Mouse (Mus musculus): ENCODE measurements at regions not wholly inside any gene's neighbourhood (a gene's known extent, or its start where the extent isn't known, plus 50 kb on each side); places are given as distances from the start of the nearest gene placed in this dataset.

DNA sequence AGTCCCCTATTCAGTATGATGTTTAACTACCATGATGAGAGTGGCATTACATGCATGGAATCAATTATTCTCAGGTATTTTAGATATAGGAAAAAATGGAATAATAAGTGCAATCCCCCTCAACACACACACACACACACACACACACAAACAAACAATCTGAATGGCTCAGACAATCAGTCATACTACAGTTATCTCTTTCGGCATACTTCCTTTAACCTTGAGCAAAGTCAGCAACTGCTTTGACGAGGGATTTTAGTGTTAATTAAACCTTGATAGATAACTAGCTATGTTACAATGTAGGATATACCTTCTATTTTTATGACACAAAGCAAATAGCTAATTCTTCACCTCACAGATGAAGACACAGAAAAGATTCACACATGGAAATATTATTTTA is 312.1 kb downstream of the Tex13c3 start:
- Histone ChIP-seq H3K4me1 (ENCODE audit: control insufficient read depth in 2 of 2, insufficient read depth in 2 of 2, low read length in 2 of 2) (peaks cover 0 to 2% of the 10 kb centered on the region in 2 experiments; a peak in 1 of 4 replicates), H3K36me3 (ENCODE audit: control insufficient read depth, insufficient read depth, low read length) (no peaks in the 10 kb centered on the region), H3K9me3 (ENCODE audit: control insufficient read depth, low read length) (no peaks in the 10 kb centered on the region), H3K4me2 (ENCODE audit: low read length) (no peak overlapping the region), H3K27me3 (ENCODE audit: control insufficient read depth, insufficient read depth, low read length) (no peaks in the 10 kb centered on the region), H3K27ac (replicated peaks in 1 of 2; ENCODE audit: control insufficient read depth in 1 of 2, insufficient read depth in 1 of 2, low read depth in 2 of 2, low read length in 2 of 2) (no peak overlapping the region), H3K9ac (ENCODE audit: low read length) (no peak overlapping the region), H3K4me3 (ENCODE audit: control insufficient read depth in 1 of 2, insufficient read depth in 1 of 2, low read depth in 1 of 2, low read length in 2 of 2) (no peak overlapping the region)
- 55% methylated on average over 2 of the region's 2 CpGs for WGBS
- no peak for ATAC-seq (ENCODE audit: insufficient number of reproducible peaks, insufficient read depth, low FRiP score, low read depth)

DNA sequence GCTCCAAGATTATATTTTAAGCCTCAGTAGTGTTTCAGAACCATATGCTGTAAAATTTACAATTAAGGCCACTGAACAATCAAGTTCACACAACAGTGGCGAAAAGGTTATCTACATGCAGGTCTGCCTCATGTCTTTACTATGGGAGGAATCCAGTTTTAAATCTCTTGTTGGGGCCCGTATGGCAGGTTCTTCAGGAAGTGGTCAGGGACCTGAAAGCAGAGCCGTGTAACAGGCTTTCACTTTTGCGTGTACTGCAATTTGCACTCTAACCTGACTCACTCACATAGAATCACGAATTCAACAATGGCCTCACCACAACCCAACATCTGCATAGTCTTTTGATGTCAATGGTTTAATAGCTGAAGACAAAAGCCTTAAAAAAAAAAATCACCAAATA is 312.6 kb downstream of the Tex13c3 start:
- WGBS = 75% methylated on average over 5 of the region's 5 CpGs
- Histone ChIP-seq H3K4me2 (ENCODE audit: low read length) (no peak overlapping the region), H3K27me3 (ENCODE audit: control insufficient read depth, insufficient read depth, low read length) (no peaks in the 10 kb centered on the region), H3K9ac (ENCODE audit: low read length) (no peak overlapping the region), H3K4me1 (ENCODE audit: control insufficient read depth in 2 of 2, insufficient read depth in 2 of 2, low read length in 2 of 2) (peaks cover 0 to 2% of the 10 kb centered on the region in 2 experiments; a peak in 1 of 4 replicates), H3K36me3 (ENCODE audit: control insufficient read depth, insufficient read depth, low read length) (no peaks in the 10 kb centered on the region), H3K9me3 (ENCODE audit: control insufficient read depth, low read length) (no peaks in the 10 kb centered on the region), H3K4me3 (ENCODE audit: control insufficient read depth in 1 of 2, insufficient read depth in 1 of 2, low read depth in 1 of 2, low read length in 2 of 2) (no peak overlapping the region), H3K27ac (replicated peaks in 1 of 2; ENCODE audit: control insufficient read depth in 1 of 2, insufficient read depth in 1 of 2, low read depth in 2 of 2, low read length in 2 of 2) (no peak overlapping the region)
- no peak for ATAC-seq (ENCODE audit: insufficient number of reproducible peaks, insufficient read depth, low FRiP score, low read depth)

DNA sequence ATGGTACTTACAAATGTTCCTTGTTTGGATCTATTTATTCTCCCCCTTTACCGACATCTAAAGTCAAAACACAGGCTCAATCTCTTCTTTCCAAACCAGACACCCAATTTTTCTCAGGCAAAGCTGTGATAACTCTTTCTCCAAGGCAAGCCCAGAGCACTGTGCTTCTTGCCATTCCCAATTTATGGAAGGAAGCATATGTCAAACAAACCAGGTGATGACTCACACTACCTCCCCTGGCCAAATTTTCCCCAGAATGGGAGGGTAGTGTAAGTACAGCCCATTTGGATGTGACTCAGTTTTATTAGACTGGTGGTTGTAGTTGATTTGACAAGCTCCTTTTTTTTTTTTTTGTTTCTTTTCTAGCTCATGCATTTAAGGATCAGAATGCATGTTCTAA is 313.0 kb downstream of the Tex13c3 start:
- Histone ChIP-seq H3K9ac (ENCODE audit: low read length) (no peak overlapping the region), H3K27me3 (ENCODE audit: control insufficient read depth, insufficient read depth, low read length) (no peaks in the 10 kb centered on the region), H3K36me3 (ENCODE audit: control insufficient read depth, insufficient read depth, low read length) (no peaks in the 10 kb centered on the region), H3K4me3 (ENCODE audit: control insufficient read depth in 1 of 2, insufficient read depth in 1 of 2, low read depth in 1 of 2, low read length in 2 of 2) (no peak overlapping the region), H3K4me1 (ENCODE audit: control insufficient read depth in 2 of 2, insufficient read depth in 2 of 2, low read length in 2 of 2) (peaks cover 0 to 2% of the 10 kb centered on the region in 2 experiments; a peak in 1 of 4 replicates), H3K27ac (replicated peaks in 1 of 2; ENCODE audit: control insufficient read depth in 1 of 2, insufficient read depth in 1 of 2, low read depth in 2 of 2, low read length in 2 of 2) (no peak overlapping the region), H3K4me2 (ENCODE audit: low read length) (no peak overlapping the region), H3K9me3 (ENCODE audit: control insufficient read depth, low read length) (no peaks in the 10 kb centered on the region)
- no peak for ATAC-seq (ENCODE audit: insufficient number of reproducible peaks, insufficient read depth, low FRiP score, low read depth)
- WGBS = 60% methylated on average over 1 of the region's 1 CpGs

DNA sequence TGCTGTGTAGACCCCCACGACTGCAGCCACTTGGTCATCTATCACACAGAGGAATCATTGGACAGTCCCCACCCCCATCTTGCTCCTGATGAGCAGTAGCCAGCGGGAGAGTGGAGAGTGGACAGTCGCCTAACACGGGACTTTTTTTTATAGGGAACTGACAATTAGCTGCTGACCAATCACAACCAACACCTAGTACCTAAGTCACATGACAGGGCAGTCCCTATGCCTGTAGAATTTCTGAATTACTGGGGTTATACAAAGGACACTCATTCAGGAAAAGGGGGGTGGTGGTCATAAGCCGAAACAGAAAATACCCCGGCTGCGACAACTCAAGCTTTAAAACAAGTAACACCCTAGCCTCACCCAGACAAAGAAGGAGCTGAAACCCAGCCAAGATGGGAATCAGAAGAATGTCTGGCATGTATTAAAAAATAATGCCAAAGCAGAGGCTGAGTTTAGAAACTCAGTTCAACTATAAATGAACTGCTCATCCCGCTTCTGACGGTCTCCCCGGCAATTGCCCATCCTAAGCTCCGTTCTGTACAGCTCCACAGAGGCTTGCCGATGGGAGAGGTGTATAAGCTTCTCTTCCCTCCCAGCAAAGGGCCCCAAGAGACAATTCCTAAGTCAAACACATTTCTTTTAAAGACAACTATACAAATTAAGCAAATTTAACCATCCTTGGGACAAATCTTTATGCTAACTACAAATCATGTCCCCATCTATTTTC is 313.8 kb downstream of the Tex13c3 start:
- H3K36me3 ChIP-seq (ENCODE audit: control insufficient read depth, insufficient read depth, low read length) = no peaks in the 10 kb centered on the region
- no peak for ATAC-seq (ENCODE audit: insufficient number of reproducible peaks, insufficient read depth, low FRiP score, low read depth)
- H3K4me3 ChIP-seq (ENCODE audit: control insufficient read depth in 1 of 2, insufficient read depth in 1 of 2, low read depth in 1 of 2, low read length in 2 of 2) = peak overlapping the region in 1 of 2 experiments; percentile 14; a peak in 2 of 4 replicates
- no peaks in the 10 kb centered on the region for H3K27me3 ChIP-seq (ENCODE audit: control insufficient read depth, insufficient read depth, low read length)
- H3K4me1 ChIP-seq (ENCODE audit: control insufficient read depth in 2 of 2, insufficient read depth in 2 of 2, low read length in 2 of 2) = peaks cover 0 to 2% of the 10 kb centered on the region in 2 experiments; a peak in 1 of 4 replicates
- 0 out of 2 replicates have a peak overlapping the region, but pooled peaks have one; percentile 8 for H3K9ac ChIP-seq (ENCODE audit: low read length)
- WGBS = 55% methylated on average over 12 of the region's 12 CpGs
- H3K4me2 ChIP-seq (ENCODE audit: low read length) = peak overlapping the region; percentile 50
- H3K9me3 ChIP-seq (ENCODE audit: control insufficient read depth, low read length) = no peaks in the 10 kb centered on the region
- no peak overlapping the region for H3K27ac ChIP-seq (replicated peaks in 1 of 2; ENCODE audit: control insufficient read depth in 1 of 2, insufficient read depth in 1 of 2, low read depth in 2 of 2, low read length in 2 of 2)

DNA sequence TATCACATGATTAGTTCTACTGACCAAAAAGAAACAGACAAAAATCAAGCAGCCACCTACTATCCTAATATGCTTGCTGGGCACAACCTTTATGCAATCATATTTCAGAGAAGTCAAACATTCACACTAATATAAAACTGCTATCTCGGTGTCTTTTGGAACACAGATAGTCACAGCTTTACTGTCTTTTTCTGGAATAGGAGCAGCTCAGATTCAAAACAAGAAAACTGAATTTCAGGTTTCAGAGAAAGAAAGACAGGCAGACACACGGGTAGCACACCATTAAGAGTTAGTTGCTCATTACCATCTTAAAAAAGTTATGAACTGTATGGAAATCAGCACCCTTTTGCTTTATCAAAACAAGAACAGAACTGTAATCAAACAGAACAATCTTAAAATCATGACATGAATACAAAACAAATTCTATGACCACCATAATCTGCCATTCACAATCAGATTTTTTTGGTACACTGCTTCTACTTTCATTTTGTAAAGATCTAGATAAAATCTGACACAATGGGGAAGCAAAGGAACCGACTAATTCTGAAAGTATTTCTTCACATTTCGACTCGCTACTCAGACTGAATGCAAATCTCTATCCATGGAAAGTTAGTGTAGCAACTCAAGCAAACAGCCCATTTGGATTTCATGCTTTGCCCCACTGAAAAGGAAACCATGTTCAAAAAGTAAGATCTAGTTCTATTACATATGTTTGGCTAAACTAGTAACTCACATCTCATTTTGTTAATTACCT is 315.1 kb downstream of the Tex13c3 start:
- no peak for ATAC-seq (ENCODE audit: insufficient number of reproducible peaks, insufficient read depth, low FRiP score, low read depth)

DNA sequence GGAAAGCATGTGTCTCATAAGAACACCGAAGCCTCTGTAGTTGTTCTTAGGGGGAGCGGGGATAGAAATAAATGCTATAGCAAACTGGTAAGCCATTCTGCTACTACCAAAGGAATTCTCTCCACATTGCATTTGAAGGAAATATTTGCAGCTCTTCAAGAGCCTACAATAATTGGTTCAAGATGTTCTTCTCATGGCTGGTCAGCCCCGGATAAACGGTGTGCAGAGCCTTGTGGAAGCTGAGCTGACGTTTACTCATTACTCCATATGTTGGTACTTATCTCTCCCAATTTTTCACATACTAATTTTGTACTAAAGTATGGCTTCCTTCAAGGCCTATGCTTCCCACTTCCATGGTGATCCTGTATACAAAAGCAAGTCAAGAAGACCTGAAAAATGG is 317.0 kb downstream of the Tex13c3 start:
- H3K9me3 ChIP-seq (ENCODE audit: control insufficient read depth, low read length) = no peaks in the 10 kb centered on the region
- ATAC-seq (ENCODE audit: insufficient number of reproducible peaks, insufficient read depth, low FRiP score, low read depth) = no peak
- peaks cover 0 to 2% of the 10 kb centered on the region in 2 experiments; a peak in 1 of 4 replicates for H3K4me1 ChIP-seq (ENCODE audit: control insufficient read depth in 2 of 2, insufficient read depth in 2 of 2, low read length in 2 of 2)
- no peak overlapping the region for H3K4me3 ChIP-seq (ENCODE audit: control insufficient read depth in 1 of 2, insufficient read depth in 1 of 2, low read depth in 1 of 2, low read length in 2 of 2)
- H3K27me3 ChIP-seq (ENCODE audit: control insufficient read depth, insufficient read depth, low read length) = no peaks in the 10 kb centered on the region
- H3K36me3 ChIP-seq (ENCODE audit: control insufficient read depth, insufficient read depth, low read length) = no peaks in the 10 kb centered on the region
- no peak overlapping the region for H3K9ac ChIP-seq (ENCODE audit: low read length)
- WGBS = 71% methylated on average over 5 of the region's 5 CpGs
- H3K4me2 ChIP-seq (ENCODE audit: low read length) = no peak overlapping the region
- no peak overlapping the region for H3K27ac ChIP-seq (replicated peaks in 1 of 2; ENCODE audit: control insufficient read depth in 1 of 2, insufficient read depth in 1 of 2, low read depth in 2 of 2, low read length in 2 of 2)

More for the DNA sequence above, 315.1 kb downstream of the Tex13c3 start:
- no peaks in the 10 kb centered on the region for H3K9me3 ChIP-seq (ENCODE audit: control insufficient read depth, low read length)
- no peak overlapping the region for H3K9ac ChIP-seq (ENCODE audit: low read length)
- H3K4me3 ChIP-seq (ENCODE audit: control insufficient read depth in 1 of 2, insufficient read depth in 1 of 2, low read depth in 1 of 2, low read length in 2 of 2) = no peak overlapping the region
- no peaks in the 10 kb centered on the region for H3K36me3 ChIP-seq (ENCODE audit: control insufficient read depth, insufficient read depth, low read length)
- 69% methylated on average over 5 of the region's 5 CpGs for WGBS
- H3K27me3 ChIP-seq (ENCODE audit: control insufficient read depth, insufficient read depth, low read length) = no peaks in the 10 kb centered on the region
- peak overlapping the region; percentile 50 for H3K4me2 ChIP-seq (ENCODE audit: low read length)
- H3K27ac ChIP-seq (replicated peaks in 1 of 2; ENCODE audit: control insufficient read depth in 1 of 2, insufficient read depth in 1 of 2, low read depth in 2 of 2, low read length in 2 of 2) = no peak overlapping the region
- H3K4me1 ChIP-seq (ENCODE audit: control insufficient read depth in 2 of 2, insufficient read depth in 2 of 2, low read length in 2 of 2) = peaks cover 0 to 2% of the 10 kb centered on the region in 2 experiments; a peak in 1 of 4 replicates

DNA sequence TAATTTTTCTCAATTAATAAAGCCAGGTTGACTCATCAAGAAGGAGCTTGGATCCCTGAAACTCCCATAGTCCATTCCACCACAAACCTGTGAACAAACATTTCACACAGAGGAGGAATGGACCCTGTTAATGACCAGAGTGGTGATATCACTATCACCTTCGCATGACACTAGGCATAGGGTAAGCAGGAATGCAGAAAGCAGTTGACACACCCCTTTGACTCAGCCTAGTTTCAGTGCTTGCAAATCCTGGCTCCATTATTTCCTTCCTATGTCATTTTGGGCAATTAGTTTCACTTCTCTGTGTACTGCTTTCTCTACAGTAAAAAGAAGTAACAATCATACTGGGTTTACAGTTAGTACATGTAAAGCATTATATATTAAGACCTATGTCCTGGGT is 318.2 kb downstream of the Tex13c3 start:
- 43% methylated on average over 1 of the region's 1 CpGs for WGBS
- Histone ChIP-seq H3K27me3 (ENCODE audit: control insufficient read depth, insufficient read depth, low read length) (no peaks in the 10 kb centered on the region), H3K36me3 (ENCODE audit: control insufficient read depth, insufficient read depth, low read length) (no peaks in the 10 kb centered on the region), H3K27ac (replicated peaks in 1 of 2; ENCODE audit: control insufficient read depth in 1 of 2, insufficient read depth in 1 of 2, low read depth in 2 of 2, low read length in 2 of 2) (no peak overlapping the region), H3K4me1 (ENCODE audit: control insufficient read depth in 2 of 2, insufficient read depth in 2 of 2, low read length in 2 of 2) (peaks cover 0 to 2% of the 10 kb centered on the region in 2 experiments; a peak in 1 of 4 replicates), H3K4me2 (ENCODE audit: low read length) (no peak overlapping the region), H3K9me3 (ENCODE audit: control insufficient read depth, low read length) (no peaks in the 10 kb centered on the region), H3K4me3 (ENCODE audit: control insufficient read depth in 1 of 2, insufficient read depth in 1 of 2, low read depth in 1 of 2, low read length in 2 of 2) (no peak overlapping the region), H3K9ac (ENCODE audit: low read length) (no peak overlapping the region)
- no peak for ATAC-seq (ENCODE audit: insufficient number of reproducible peaks, insufficient read depth, low FRiP score, low read depth)

Measured in heart, embryonic 14.5 days (tissue).